Mouse (Mus musculus) frontal cortex, adult 2 months (tissue): Measurements from ENCODE around the gene Pfdn2. TPM values are rescaled to one million over a fixed set of nuclear protein-coding genes. Genes with fewer than 3 reads are reported as not detected.

ENCODE experiments used
- DNase-seq, 2 experiments: peaks; one replicate each; pipeline ENCODE4 v3.0.0; 2022; ENCODE audit warnings: low spot score in 1 of 2; ENCODE audit errors: extremely low spot score in 1 of 2
- polyA plus RNA-seq: library from polyadenylated mRNA; depleted of rRNA; stranded (reverse); fragments of >200 nt; gene quantifications from 2 replicates; pipeline ENCODE4 v1.2.3, GENCODE M21; 2012; rRNA removed

The Pfdn2 gene
- polyA plus RNA-seq, 1 experiment, result 151 TPM

GRCm38 (mm10) chr1:171390101-171390500 lies 44.6 kb downstream of the Pfdn2 start:
- no peak for DNase-seq

GRCm38 (mm10) chr1:171401821-171402220 lies 56.4 kb downstream of the Pfdn2 start:
- no peak for DNase-seq

GRCm38 (mm10) chr1:171402991-171403390 lies 57.5 kb downstream of the Pfdn2 start:
- DNase-seq, result no peak

GRCm38 (mm10) chr1:171407263-171407662 lies 61.8 kb downstream of the Pfdn2 start:
- no peak for DNase-seq

Other genes starting within 250 kb of the Pfdn2 start
- 1.4 and 3.8 TPM in 2 replicates for gene Cfap126, start 231.8 kb upstream of the Pfdn2 start, polyA plus RNA-seq
- gene Sdhc, start 195.1 kb upstream of the Pfdn2 start, polyA plus RNA-seq, result 206 and 256 TPM in 2 replicates
- gene Mpz, start 195.0 kb upstream of the Pfdn2 start, polyA plus RNA-seq, result 1.4 and 2.2 TPM in 2 replicates
- gene Pcp4l1, start 149.4 kb upstream of the Pfdn2 start, polyA plus RNA-seq, result 514 and 520 TPM in 2 replicates
- 0.10 and 0.17 TPM in 2 replicates for gene Nr1i3, start 131.7 kb upstream of the Pfdn2 start, polyA plus RNA-seq
- gene Tomm40l, start 123.2 kb upstream of the Pfdn2 start, polyA plus RNA-seq, result 75.9 and 77.3 TPM in 2 replicates
- 3.9 and 5.2 TPM in 2 replicates for gene Apoa2, start 120.6 kb upstream of the Pfdn2 start, polyA plus RNA-seq
- gene Fcer1g, start 111.3 kb upstream of the Pfdn2 start, polyA plus RNA-seq, result 37.1 and 40.6 TPM in 2 replicates
- 10.2 and 10.9 TPM in 2 replicates for gene Adamts4, start 95.2 kb upstream of the Pfdn2 start, polyA plus RNA-seq
- 212 and 225 TPM in 2 replicates for gene Ndufs2, start 94.3 kb upstream of the Pfdn2 start, polyA plus RNA-seq
- gene B4galt3, start 75.3 kb upstream of the Pfdn2 start, polyA plus RNA-seq, result 65.2 and 73.7 TPM in 2 replicates
- gene Ppox, start 64.5 kb upstream of the Pfdn2 start, polyA plus RNA-seq, result 69.4 and 83.5 TPM in 2 replicates
- 73.0 and 83.2 TPM in 2 replicates for gene Usp21, start 57.7 kb upstream of the Pfdn2 start, polyA plus RNA-seq
- gene Ufc1, start 50.6 kb upstream of the Pfdn2 start, polyA plus RNA-seq, result 90.5 and 94.3 TPM in 2 replicates
- 54.6 and 58.1 TPM in 2 replicates for gene Dedd, start 16.5 kb upstream of the Pfdn2 start, polyA plus RNA-seq
- gene Nit1, start within 50 bp of the Pfdn2 start, polyA plus RNA-seq, result 68.2 and 71.3 TPM in 2 replicates
- 7.9 and 9.0 TPM in 2 replicates for gene Klhdc9, start 15.1 kb downstream of the Pfdn2 start, polyA plus RNA-seq
- gene Nectin4, start 24.4 kb downstream of the Pfdn2 start, polyA plus RNA-seq, result 2.6 and 3.1 TPM in 2 replicates
- 1.4 and 1.8 TPM in 2 replicates for gene Arhgap30, start 43.3 kb downstream of the Pfdn2 start, polyA plus RNA-seq
- gene Usf1, start 65.6 kb downstream of the Pfdn2 start, polyA plus RNA-seq, result 105 and 119 TPM in 2 replicates
- 4.1 and 5.0 TPM in 2 replicates for gene Tstd1, start 73.2 kb downstream of the Pfdn2 start, polyA plus RNA-seq
- gene F11r, start 91.9 kb downstream of the Pfdn2 start, polyA plus RNA-seq, result 8.6 and 9.5 TPM in 2 replicates
- gene Alyref2, start 157.8 kb downstream of the Pfdn2 start, polyA plus RNA-seq, result 6.4 and 7.3 TPM in 2 replicates
- not detected in 2 replicates for gene Itln1, start 189.6 kb downstream of the Pfdn2 start, polyA plus RNA-seq
- 0.04 TPM in 1 of 2 replicates, not detected in the other for gene Cd244a, start 213.5 kb downstream of the Pfdn2 start, polyA plus RNA-seq